Mouse (Mus musculus): ENCODE measurements around the gene Eif2ak2.

DNA sequence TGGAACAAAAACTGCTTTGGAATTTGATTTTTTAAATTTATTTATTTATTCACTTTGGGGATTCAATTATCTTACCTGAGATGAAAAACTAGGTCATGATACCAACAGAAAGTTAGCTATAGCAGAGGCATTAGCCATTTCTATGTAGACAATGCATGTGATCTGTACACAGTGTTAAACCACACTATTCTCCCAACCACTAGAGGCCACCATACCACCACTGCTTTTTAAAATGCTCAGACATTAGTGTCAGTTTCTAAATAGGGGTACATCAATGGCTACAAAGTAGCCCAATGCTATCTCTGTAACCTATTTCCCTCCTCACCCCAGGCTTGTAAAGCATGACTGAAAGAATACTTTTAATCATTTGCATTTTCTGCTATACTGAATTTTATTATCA, 73.4 kb downstream of the Eif2ak2 start:
- TF ChIP-seq CTCF (IDR thresholded peaks at IDR 0.05; ENCODE audit: control insufficient read depth, insufficient read depth, low read length) (no peak), POLR2A (IDR thresholded peaks at IDR 0.05; ENCODE audit: borderline replicate concordance, control insufficient read depth, low read depth, low read length) (no peak)

Data from bone marrow, adult 2 months (tissue).